Mouse (Mus musculus) liver, adult 2 months (tissue): ENCODE data around the gene Pip4k2b. TPM values are rescaled to one million over a fixed set of nuclear protein-coding genes. Genes with fewer than 3 reads are reported as not detected.

Experiments used
- DNase-seq: peaks from one replicate; pipeline ENCODE4 v3.0.0-alpha.2; 2011; ENCODE audit warnings: low read depth, low spot score; ENCODE audit errors: extremely low read depth
- H3K27ac ChIP-seq: fragments of 200-500 bp; replicated peaks from 2 replicates; pipeline ENCODE4 v1.5.1; 2012; ENCODE audit warnings: low read depth, mild to moderate bottlenecking, control low read depth, inconsistent platforms, low read length; ENCODE audit not compliant: insufficient read depth
- H3K27me3 ChIP-seq: fragments of 200-500 bp; 2 replicates; pipeline ENCODE4 v1.6.1; 2012; ENCODE audit warnings: mild to moderate bottlenecking, moderate library complexity, low read length, inconsistent platforms; ENCODE audit not compliant: control insufficient read depth, insufficient read depth
- H3K36me3 ChIP-seq: fragments of 200-500 bp; 2 replicates; pipeline ENCODE4 v1.6.1; 2012; ENCODE audit warnings: low read length, inconsistent platforms; ENCODE audit not compliant: control insufficient read depth, insufficient read depth
- H3K4me1 ChIP-seq: fragments of 200-500 bp; 2 replicates; pipeline ENCODE4 v1.6.1; 2011; ENCODE audit warnings: low read length; ENCODE audit not compliant: control insufficient read depth, insufficient read depth
- H3K4me3 ChIP-seq: fragments of 200-500 bp; 2 replicates; pipeline ENCODE4 v1.5.1; 2011; ENCODE audit warnings: low read depth, mild to moderate bottlenecking, control low read depth, low read length, moderate library complexity; ENCODE audit not compliant: insufficient read depth
- H3K79me2 ChIP-seq: fragments of 200-500 bp; 2 replicates; pipeline ENCODE4 v1.6.1; 2012; ENCODE audit warnings: inconsistent platforms, mild to moderate bottlenecking, low read length, moderate library complexity; ENCODE audit not compliant: control insufficient read depth, insufficient read depth
- H3K9ac ChIP-seq: fragments of 200-500 bp; 2 replicates; pipeline ENCODE4 v1.6.1; 2012; ENCODE audit warnings: low read depth, mild to moderate bottlenecking, control low read depth, inconsistent platforms, low read length
- CTCF ChIP-seq: fragments of 200-500 bp; IDR thresholded peaks from 2 replicates; pipeline ENCODE4 v1.5.1; 2011; ENCODE audit warnings: low read depth, low read length, control low read depth
- POLR2A ChIP-seq: fragments of 200-500 bp; IDR thresholded peaks from 2 replicates; pipeline ENCODE4 v1.6.1; 2011; ENCODE audit warnings: low read length, control low read depth; ENCODE audit not compliant: insufficient read depth; ENCODE audit errors: extremely low read depth
- WGBS: fragments of 180-500 bp; shearing (Covaris S2); methylation state at CpG from one replicate; pipeline ENCODE4 v1.1.7; 2018; 5-methylcytosine and 5-hydroxymethylcytosine counted together
- polyA plus RNA-seq: library from polyadenylated mRNA; depleted of rRNA; stranded (reverse); fragments of >200 nt; gene quantifications from 2 replicates; pipeline ENCODE4 v1.2.3, GENCODE M21; 2012; rRNA removed
- total RNA-seq: library from RNA; depleted of rRNA; stranded (reverse); fragments of >200 nt; gene quantifications from 2 replicates; pipeline ENCODE4 v1.2.3, GENCODE M21; 2014; rRNA removed

Pip4k2b gene
- total and polyA plus RNA-seq, 2 experiments, result 4.1 to 10.8 TPM

- no peak for DNase-seq
- no peaks in the 10 kb centered on the region for H3K79me2 ChIP-seq
- no peak overlapping the region for H3K27ac ChIP-seq
- no peak overlapping the region for H3K9ac ChIP-seq
- whole genome bisulfite sequencing, result 97% methylated on average over 13 of the region's 13 CpGs
- peaks cover 8% of the 10 kb centered on the region for H3K4me1 ChIP-seq
- no peaks in the 10 kb centered on the region for H3K27me3 ChIP-seq
- H3K4me3 ChIP-seq, result no peak overlapping the region
- TF ChIP-seq POLR2A, result no peak
- TF ChIP-seq CTCF, result no peak
- no peaks in the 10 kb centered on the region; the same call in 1 of the 2 replicates for H3K36me3 ChIP-seq
These were observed 79.1 kb downstream of the Pip4k2b start for GRCm38 (mm10) chr11:97665431-97665830.

Other genes with a start within 250 kb of the Pip4k2b start
- gene 4933428G20Rik, start 244.4 kb downstream of the Pip4k2b start, total RNA-seq, result not detected in 2 replicates
- gene 4933428G20Rik, start 244.4 kb downstream of the Pip4k2b start, polyA plus RNA-seq, result not detected in 2 replicates
- gene Srcin1, start 168.5 kb downstream of the Pip4k2b start, total RNA-seq, result under 0.01 and 0.20 TPM in 2 replicates
- gene Srcin1, start 168.5 kb downstream of the Pip4k2b start, polyA plus RNA-seq, result 0.06 and 0.12 TPM in 2 replicates
- 0.37 and 0.67 TPM in 2 replicates for gene Epop, start 115.0 kb downstream of the Pip4k2b start, total RNA-seq
- gene Epop, start 115.0 kb downstream of the Pip4k2b start, polyA plus RNA-seq, result 2.5 and 3.5 TPM in 2 replicates
- 3.8 and 6.0 TPM in 2 replicates for gene Mllt6, start 81.3 kb downstream of the Pip4k2b start, total RNA-seq
- gene Mllt6, start 81.3 kb downstream of the Pip4k2b start, polyA plus RNA-seq, result 8.9 and 11.2 TPM in 2 replicates
- gene Cisd3, start 58.9 kb downstream of the Pip4k2b start, total RNA-seq, result 35.7 and 41.0 TPM in 2 replicates
- 73.6 and 94.5 TPM in 2 replicates for gene Cisd3, start 58.9 kb downstream of the Pip4k2b start, polyA plus RNA-seq
- 0.34 and 0.37 TPM in 2 replicates for gene Pcgf2, start 44.2 kb downstream of the Pip4k2b start, total RNA-seq
- gene Pcgf2, start 44.2 kb downstream of the Pip4k2b start, polyA plus RNA-seq, result 5.6 and 12.0 TPM in 2 replicates
- 281 and 313 TPM in 2 replicates for gene Psmb3, start 41.3 kb downstream of the Pip4k2b start, total RNA-seq
- 299 and 334 TPM in 2 replicates for gene Psmb3, start 41.3 kb downstream of the Pip4k2b start, polyA plus RNA-seq
- 5.8 and 6.8 TPM in 2 replicates for gene Cwc25, start 21.9 kb upstream of the Pip4k2b start, total RNA-seq
- gene Cwc25, start 21.9 kb upstream of the Pip4k2b start, polyA plus RNA-seq, result 6.2 and 6.3 TPM in 2 replicates
- gene 1700001P01Rik, start 31.2 kb upstream of the Pip4k2b start, total RNA-seq, result not detected in 2 replicates
- not detected in 2 replicates for gene 1700001P01Rik, start 31.2 kb upstream of the Pip4k2b start, polyA plus RNA-seq
- 240 and 283 TPM in 2 replicates for gene Rpl23, start 37.7 kb upstream of the Pip4k2b start, total RNA-seq
- gene Rpl23, start 37.7 kb upstream of the Pip4k2b start, polyA plus RNA-seq, result 68.5 and 71.4 TPM in 2 replicates
- 23.3 and 33.3 TPM in 2 replicates for gene Lasp1, start 54.3 kb upstream of the Pip4k2b start, total RNA-seq
- 80.5 and 85.4 TPM in 2 replicates for gene Lasp1, start 54.3 kb upstream of the Pip4k2b start, polyA plus RNA-seq
- 0.09 and 0.27 TPM in 2 replicates for gene B230217C12Rik, start 96.1 kb upstream of the Pip4k2b start, total RNA-seq
- gene B230217C12Rik, start 96.1 kb upstream of the Pip4k2b start, polyA plus RNA-seq, result 0.14 and 0.29 TPM in 2 replicates
- gene Fbxo47, start 139.4 kb upstream of the Pip4k2b start, total RNA-seq, result 1.4 and 1.9 TPM in 2 replicates
- 0.17 and 0.27 TPM in 2 replicates for gene Fbxo47, start 139.4 kb upstream of the Pip4k2b start, polyA plus RNA-seq
- 0.28 and 0.47 TPM in 2 replicates for gene Plxdc1, start 241.7 kb upstream of the Pip4k2b start, total RNA-seq
- gene Plxdc1, start 241.7 kb upstream of the Pip4k2b start, polyA plus RNA-seq, result 0.58 and 1.2 TPM in 2 replicates